Mouse (Mus musculus) neural tube, embryonic 10.5 days (tissue): Measurements from ENCODE around the gene Phf24.
"Not testable (repeated sequence)": the region's sequence is repeated elsewhere in the genome, so short reads cannot be mapped to it uniquely, and the experiment has no call there.

Experiments used
- DNase-seq: peaks from one replicate; pipeline ENCODE4 v3.0.0-alpha.2; 2017; ENCODE audit warnings: low spot score; ENCODE audit errors: extremely low spot score

The Phf24 gene

GRCm38 (mm10) chr4:42950065-42950558 is 33.7 kb downstream of the Phf24 start:
- DNase-seq = peak; percentile 84

GRCm38 (mm10) chr4:42951206-42952195 is 35.0 kb downstream of the Phf24 start:
- no peak for DNase-seq

GRCm38 (mm10) chr4:42952563-42952962 is 36.1 kb downstream of the Phf24 start:
- no peak for DNase-seq

- no peak for DNase-seq
These were observed 37.1 kb downstream of the Phf24 start for GRCm38 (mm10) chr4:42953435-42954094.

GRCm38 (mm10) chr4:42954297-42954696 is 37.8 kb downstream of the Phf24 start:
- DNase-seq = peak; percentile 75

GRCm38 (mm10) chr4:42955200-42955599 is 38.7 kb downstream of the Phf24 start:
- no peak for DNase-seq

GRCm38 (mm10) chr4:42956581-42956980 is 40.1 kb downstream of the Phf24 start:
- DNase-seq = no peak

GRCm38 (mm10) chr4:42957306-42957705 is 40.8 kb downstream of the Phf24 start:
- no peak for DNase-seq

GRCm38 (mm10) chr4:42957979-42958378 is 41.5 kb downstream of the Phf24 start:
- no peak for DNase-seq

- no peak for DNase-seq
These were observed 42.5 kb downstream of the Phf24 start for GRCm38 (mm10) chr4:42958942-42959341.

- DNase-seq = no peak
These were observed 42.9 kb downstream of the Phf24 start for GRCm38 (mm10) chr4:42959382-42959781.

GRCm38 (mm10) chr4:42961592-42961991 is 45.1 kb downstream of the Phf24 start:
- peak; percentile 57 for DNase-seq

- DNase-seq = no peak
These were observed 47.0 kb downstream of the Phf24 start for GRCm38 (mm10) chr4:42963480-42963879.

- peak; percentile 44 for DNase-seq
These were observed 48.7 kb downstream of the Phf24 start for GRCm38 (mm10) chr4:42965039-42965719.

GRCm38 (mm10) chr4:42969304-42969703 is 52.8 kb downstream of the Phf24 start, which contains the start of gene 1700022I11Rik:
1700022I11Rik (plus strand) TSS chr4:42969604.
- no peak for DNase-seq

GRCm38 (mm10) chr4:42972952-42973351 is 56.5 kb downstream of the Phf24 start:
- no peak for DNase-seq

- DNase-seq = no peak
These were observed 57.4 kb downstream of the Phf24 start for GRCm38 (mm10) chr4:42973868-42974267.

- DNase-seq = no peak
These were observed 61.6 kb downstream of the Phf24 start for GRCm38 (mm10) chr4:42978062-42978461.

GRCm38 (mm10) chr4:42980467-42980866 is 64.0 kb downstream of the Phf24 start:
- not testable (repeated sequence) for DNase-seq

GRCm38 (mm10) chr4:42988296-42988695 is 71.8 kb downstream of the Phf24 start:
- DNase-seq = no peak
